Mouse (Mus musculus) liver, adult 2 months (tissue): ENCODE measurements around the gene Mogs.

Experiments used
- CTCF ChIP-seq: fragments of 200-500 bp; IDR thresholded peaks from 2 replicates; pipeline ENCODE4 v1.5.1; 2011; ENCODE audit warnings: low read depth, low read length, control low read depth
- POLR2A ChIP-seq: fragments of 200-500 bp; IDR thresholded peaks from 2 replicates; pipeline ENCODE4 v1.6.1; 2011; ENCODE audit warnings: low read length, control low read depth; ENCODE audit not compliant: insufficient read depth; ENCODE audit errors: extremely low read depth

DNA sequence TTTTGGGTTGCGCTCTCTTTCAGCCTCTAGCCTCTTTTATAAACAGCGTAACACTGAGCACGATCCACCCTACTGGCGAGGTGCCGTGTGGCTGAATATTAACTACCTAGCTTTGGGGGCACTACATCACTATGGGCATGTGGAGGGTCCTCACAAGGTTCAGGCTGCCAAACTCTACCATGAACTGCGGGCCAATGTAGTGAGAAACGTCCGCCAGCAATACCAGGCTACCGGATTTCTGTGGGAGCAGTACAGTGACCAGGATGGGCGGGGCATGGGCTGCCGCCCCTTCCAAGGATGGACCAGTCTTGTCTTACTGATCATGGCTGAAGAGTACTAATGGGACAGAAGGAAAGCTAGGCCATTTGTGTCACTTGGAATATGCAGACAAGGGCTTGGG is 3.1 kb downstream of the Mogs start:
- no peak for TF ChIP-seq POLR2A
- TF ChIP-seq CTCF = no peak
